Mouse (Mus musculus): ENCODE data around the gene Gm20388.

DNA sequence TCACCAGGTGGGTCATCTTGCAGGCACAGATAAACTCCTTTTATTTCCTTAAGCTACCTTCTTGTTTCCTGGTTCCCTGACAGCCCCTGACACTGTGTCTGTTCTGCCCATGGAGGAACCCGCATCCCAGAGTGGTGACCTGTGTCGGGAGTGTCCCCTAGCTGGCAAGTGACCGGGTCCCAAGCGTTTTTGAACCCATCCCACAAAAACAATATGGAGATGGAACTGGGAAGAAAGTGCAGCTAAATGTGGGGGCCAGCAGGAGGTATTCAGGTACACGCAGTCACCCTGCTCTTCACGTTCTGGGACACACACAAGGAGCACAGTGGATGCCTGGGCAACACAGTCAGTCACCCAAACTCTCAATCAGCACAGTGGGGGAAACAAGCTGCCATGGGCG is 2035.7 kb downstream of the Gm20388 start:
- no peak for TF ChIP-seq GATA1 (IDR thresholded peaks at IDR 0.05; ENCODE audit: low read length)
- no peak for TF ChIP-seq TAL1 (IDR thresholded peaks at IDR 0.05; ENCODE audit: low read length)

All from erythroblast, embryonic 14.5 days (primary cell).